Mouse (Mus musculus) left cerebral cortex, adult 18-20 months (tissue): ENCODE data around the gene Slc9a3r2. TPM values are rescaled to one million over a fixed set of nuclear protein-coding genes. Genes with fewer than 3 reads are reported as not detected.

Source experiments
- DNase-seq, 2 experiments: peaks; one replicate each; pipeline ENCODE4 v3.0.0; 2021 to 2022; ENCODE audit warnings: low spot score in 2 of 2, mixed read lengths in 1 of 2
- microRNA-seq, 2 experiments: library from miRNA; unstranded; fragments of <30 nt; microRNA quantifications; one replicate each; pipeline ENCODE4 v1.2.0; 2021
- total RNA-seq, 2 experiments: library from RNA; stranded (reverse); gene quantifications; 2 replicates each; pipeline ENCODE4 v1.2.3; 2021

The Slc9a3r2 gene
- total RNA-seq, 2 experiments from 2014 or later = 47.3 to 52.7 TPM

DNA sequence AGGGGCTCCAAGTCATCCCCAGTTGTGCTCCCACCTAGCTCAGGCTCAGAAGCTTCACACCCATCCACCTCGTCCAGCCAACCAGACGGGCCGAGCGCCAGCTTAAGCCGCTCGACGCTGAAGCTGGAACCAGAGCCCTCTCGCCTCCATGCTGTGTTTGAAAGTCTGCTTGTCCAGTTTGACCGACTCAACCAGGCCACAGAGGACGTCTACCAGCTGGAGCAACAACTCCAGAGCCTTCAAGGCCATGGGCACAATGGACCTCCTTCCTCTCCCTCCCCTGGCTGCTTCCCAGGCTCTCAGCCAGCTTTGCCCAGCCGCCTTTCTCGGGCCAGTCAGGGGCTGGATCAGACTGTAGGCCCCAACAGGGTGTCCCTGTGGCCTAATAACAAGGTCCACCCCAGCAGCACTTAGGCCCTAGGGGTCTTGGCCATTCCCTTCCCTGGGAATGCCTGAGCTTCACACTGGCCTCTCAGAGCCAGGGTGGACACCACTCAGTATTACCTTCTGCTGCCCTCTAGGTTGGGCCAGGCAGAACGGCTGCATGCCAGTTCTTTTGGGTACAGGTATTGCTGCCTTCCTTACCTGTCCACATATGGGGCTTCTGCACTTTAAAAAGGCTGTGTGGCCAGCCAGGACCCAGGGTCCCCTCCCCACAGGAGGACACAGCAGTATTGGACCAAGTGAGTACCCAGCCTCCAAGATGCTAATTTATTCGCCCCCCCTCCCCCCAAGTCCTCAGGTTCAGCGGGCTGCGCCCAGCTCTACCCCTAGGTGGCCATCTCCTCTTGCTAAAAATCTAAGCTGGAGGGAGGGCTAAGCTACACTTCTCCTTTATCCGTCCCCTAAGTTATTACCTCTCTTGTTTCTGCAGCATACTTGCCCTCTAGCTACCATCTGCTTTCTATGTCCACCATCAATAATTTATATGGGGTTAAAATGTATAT lies 54.7 kb downstream of the Slc9a3r2 start:
- no peak for DNase-seq

DNA sequence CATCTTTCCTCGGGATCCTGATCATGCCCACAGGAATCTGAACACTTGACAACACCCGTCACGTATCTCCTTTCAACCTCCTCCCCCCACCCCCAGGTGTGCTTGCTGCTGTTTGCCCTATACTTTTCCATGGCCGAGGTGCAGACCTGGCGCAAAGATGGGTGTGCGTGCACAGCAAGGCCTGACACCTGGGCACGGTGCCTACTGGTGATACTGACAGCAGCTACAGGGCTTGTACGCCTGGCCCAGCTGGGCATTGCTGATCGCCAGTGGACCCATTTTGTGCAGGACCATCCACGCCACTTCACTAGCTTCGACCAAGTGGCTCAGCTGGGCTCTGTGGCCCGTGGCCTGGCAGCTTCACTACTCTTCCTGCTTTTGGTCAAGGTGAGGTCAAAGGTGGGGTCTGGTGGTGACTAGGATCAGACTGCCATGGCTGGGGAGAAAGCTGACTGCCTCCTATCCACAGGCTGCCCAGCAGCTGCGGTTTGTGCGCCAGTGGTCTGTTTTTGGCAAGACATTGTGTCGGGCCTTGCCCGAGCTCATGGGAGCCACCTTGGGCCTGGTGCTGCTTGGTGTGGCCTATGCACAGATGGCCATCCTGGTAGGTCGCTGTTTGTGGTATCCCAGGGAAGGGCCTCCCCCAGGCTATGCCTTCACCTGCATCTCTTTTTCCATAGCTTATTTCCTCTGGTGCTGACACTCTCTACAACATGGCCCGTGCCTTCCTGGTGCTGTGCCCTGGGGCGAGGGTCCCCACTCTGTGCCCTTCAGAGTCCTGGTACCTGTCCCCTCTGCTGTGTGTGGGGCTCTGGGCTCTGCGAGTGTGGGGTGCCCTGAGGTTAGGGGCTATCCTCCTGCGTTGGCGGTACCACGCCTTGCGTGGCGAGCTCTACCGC lies 55.9 kb downstream of the Slc9a3r2 start:
- no peak for DNase-seq

DNA sequence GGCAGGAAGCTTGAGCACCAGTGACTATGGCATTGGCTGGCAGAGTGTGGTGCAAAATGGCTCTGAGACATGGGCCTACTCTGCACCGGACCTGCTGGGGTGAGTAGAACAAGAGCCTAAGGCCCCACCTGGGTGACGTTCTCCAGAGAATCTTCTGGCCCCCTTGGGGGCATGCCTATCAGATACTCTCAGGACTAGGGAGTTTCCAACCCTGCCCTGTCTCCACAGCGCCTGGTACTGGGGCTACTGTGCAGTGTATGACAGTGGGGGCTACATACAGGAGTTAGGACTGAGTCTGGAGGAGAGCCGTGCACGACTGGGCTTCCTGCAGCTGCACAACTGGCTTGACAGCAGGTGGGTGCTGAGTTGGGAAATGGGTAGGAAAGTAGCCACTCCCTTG lies 56.9 kb downstream of the Slc9a3r2 start:
- DNase-seq = no peak

DNA sequence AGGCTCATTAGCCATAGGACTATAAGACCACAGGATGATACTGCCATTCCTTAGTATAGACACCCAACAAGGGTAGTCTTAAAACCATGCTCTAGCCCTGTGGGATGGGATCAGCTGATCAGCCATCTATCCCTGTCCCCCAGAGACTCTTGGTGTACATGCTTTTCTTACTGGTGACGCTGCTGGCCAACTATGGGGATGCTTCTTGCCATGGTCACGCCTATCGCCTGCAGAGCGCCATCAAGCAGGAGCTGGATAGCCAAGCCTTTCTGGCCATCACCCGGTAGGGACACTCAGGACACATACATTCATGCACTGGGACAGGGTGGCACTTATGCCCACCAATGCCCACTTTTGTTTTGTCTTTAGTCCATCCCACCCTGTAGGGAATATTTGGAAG lies 58.4 kb downstream of the Slc9a3r2 start:
- DNase-seq = no peak

DNA sequence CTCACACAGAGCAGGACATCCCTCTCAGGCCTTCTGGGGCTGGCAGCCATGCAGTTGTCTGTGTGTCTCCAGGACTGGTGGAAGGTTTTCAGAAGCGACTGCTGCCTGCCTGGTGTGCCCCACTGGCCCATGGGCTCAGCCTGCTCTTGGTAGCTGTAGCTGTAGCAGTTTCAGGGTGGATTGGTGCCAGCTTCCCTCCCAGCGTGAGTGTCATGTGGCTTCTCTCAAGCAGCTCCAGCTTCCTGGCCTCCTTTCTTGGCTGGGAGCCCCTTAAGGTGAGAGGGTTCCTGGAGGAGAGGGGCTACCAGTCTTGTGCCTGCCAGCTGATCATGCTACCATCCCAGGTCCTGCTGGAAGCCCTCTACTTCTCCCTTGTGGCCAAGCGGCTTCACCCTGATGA lies 59.2 kb downstream of the Slc9a3r2 start:
- DNase-seq = no peak

Small RNA genes within 50 kb of the gene (microRNA-seq; reads per million reads assigned to microRNA genes)
- gene Gm24589 = 8.9 to 12.5 reads per million in 2 experiments

Other genes starting within 250 kb of the Slc9a3r2 start
- gene Rnps1, start 235.8 kb downstream of the Slc9a3r2 start, total RNA-seq = 100 to 1,000 TPM; 129 to 133 TPM
- 10 to 100 TPM; 28.0 to 28.7 TPM for gene Eci1, start 223.7 kb downstream of the Slc9a3r2 start, total RNA-seq
- gene Dnase1l2, start 207.2 kb downstream of the Slc9a3r2 start, total RNA-seq = 10 to 100 TPM; 10.0 to 10.1 TPM
- gene E4f1, start 180.0 kb downstream of the Slc9a3r2 start, total RNA-seq = 10 to 100 TPM; 32.5 to 34.3 TPM
- 10 to 100 TPM; 69.6 to 70.1 TPM for gene Pgp, start 179.9 kb downstream of the Slc9a3r2 start, total RNA-seq
- gene Bricd5, start 176.4 kb downstream of the Slc9a3r2 start, total RNA-seq = 1 to 10 TPM; 2.0 to 2.1 TPM
- 10 to 100 TPM; 34.9 to 35.3 TPM for gene Mlst8, start 171.2 kb downstream of the Slc9a3r2 start, total RNA-seq
- 100 to 1,000 TPM; 123 to 129 TPM for gene Caskin1, start 161.7 kb downstream of the Slc9a3r2 start, total RNA-seq
- 10 to 100 TPM; 64.2 to 83.9 TPM for gene Traf7, start 122.4 kb downstream of the Slc9a3r2 start, total RNA-seq
- gene Rab26, start 116.1 kb downstream of the Slc9a3r2 start, total RNA-seq = 10 to 100 TPM; 45.8 to 50.0 TPM
- 10 to 100 TPM; 67.5 to 71.2 TPM for gene Pkd1, start 100.5 kb downstream of the Slc9a3r2 start, total RNA-seq
- gene Tsc2, start 17.7 kb downstream of the Slc9a3r2 start, total RNA-seq = 100 to 1,000 TPM; 136 to 153 TPM
- 1 to 10 TPM; 4.1 to 7.4 TPM for gene Nthl1, start 17.6 kb downstream of the Slc9a3r2 start, total RNA-seq
- gene Npw, start 8.1 kb upstream of the Slc9a3r2 start, total RNA-seq = 1 to 10 TPM; 2.1 TPM
- 10 to 100 TPM; 41.4 to 45.5 TPM for gene Zfp598, start 19.4 kb upstream of the Slc9a3r2 start, total RNA-seq
- gene Syngr3, start 39.6 kb upstream of the Slc9a3r2 start, total RNA-seq = 100 to 1,000 TPM; 191 to 195 TPM
- 10 to 100 TPM; 20.6 to 23.9 TPM for gene Gfer, start 45.8 kb upstream of the Slc9a3r2 start, total RNA-seq
- 1 to 10 TPM; 1.9 to 2.1 TPM for gene Noxo1, start 45.9 kb upstream of the Slc9a3r2 start, total RNA-seq
- gene Tbl3, start 57.3 kb upstream of the Slc9a3r2 start, total RNA-seq = 10 to 100 TPM; 28.5 to 30.5 TPM
- gene Rnf151, start 67.7 kb upstream of the Slc9a3r2 start, total RNA-seq = under 1 TPM in 1 of 2 experiments, not detected in 1; 0.56 TPM
- gene Rps2, start 67.8 kb upstream of the Slc9a3r2 start, total RNA-seq = 100 to 1,000 TPM; 268 to 301 TPM
- 100 to 1,000 TPM; 220 to 246 TPM for gene Ndufb10, start 74.2 kb upstream of the Slc9a3r2 start, total RNA-seq
- gene Rpl3l, start 77.5 kb upstream of the Slc9a3r2 start, total RNA-seq = under 1 TPM; 0.40 to 0.65 TPM
- gene Msrb1, start 86.3 kb upstream of the Slc9a3r2 start, total RNA-seq = 10 to 100 TPM; 34.9 to 37.2 TPM
- 1 to 10 TPM in 1 of 2 experiments, under 1 TPM in 1; 0.30 to 1.0 TPM for gene Hs3st6, start 102.7 kb upstream of the Slc9a3r2 start, total RNA-seq
- gene Meiob, start 154.0 kb upstream of the Slc9a3r2 start, total RNA-seq = not detected
- gene Hagh, start 189.8 kb upstream of the Slc9a3r2 start, total RNA-seq = 100 to 1,000 TPM; 136 to 146 TPM
- 10 to 100 TPM; 17.6 to 21.5 TPM for gene Fahd1, start 200.0 kb upstream of the Slc9a3r2 start, total RNA-seq
- not detected for gene Igfals, start 215.7 kb upstream of the Slc9a3r2 start, total RNA-seq
- 10 to 100 TPM; 30.4 to 31.0 TPM for gene Nubp2, start 236.0 kb upstream of the Slc9a3r2 start, total RNA-seq
- 10 to 100 TPM; 60.3 to 60.7 TPM for gene Spsb3, start 236.3 kb upstream of the Slc9a3r2 start, total RNA-seq
- gene Eme2, start 244.8 kb upstream of the Slc9a3r2 start, total RNA-seq = 10 to 100 TPM; 47.5 to 51.1 TPM
- 10 to 100 TPM; 69.0 to 72.9 TPM for gene Mrps34, start 244.8 kb upstream of the Slc9a3r2 start, total RNA-seq
- gene Nme3, start 246.2 kb upstream of the Slc9a3r2 start, total RNA-seq = 10 to 100 TPM; 51.8 to 54.1 TPM